Mouse (Mus musculus): ENCODE measurements around the gene Tmem87a.

DNA sequence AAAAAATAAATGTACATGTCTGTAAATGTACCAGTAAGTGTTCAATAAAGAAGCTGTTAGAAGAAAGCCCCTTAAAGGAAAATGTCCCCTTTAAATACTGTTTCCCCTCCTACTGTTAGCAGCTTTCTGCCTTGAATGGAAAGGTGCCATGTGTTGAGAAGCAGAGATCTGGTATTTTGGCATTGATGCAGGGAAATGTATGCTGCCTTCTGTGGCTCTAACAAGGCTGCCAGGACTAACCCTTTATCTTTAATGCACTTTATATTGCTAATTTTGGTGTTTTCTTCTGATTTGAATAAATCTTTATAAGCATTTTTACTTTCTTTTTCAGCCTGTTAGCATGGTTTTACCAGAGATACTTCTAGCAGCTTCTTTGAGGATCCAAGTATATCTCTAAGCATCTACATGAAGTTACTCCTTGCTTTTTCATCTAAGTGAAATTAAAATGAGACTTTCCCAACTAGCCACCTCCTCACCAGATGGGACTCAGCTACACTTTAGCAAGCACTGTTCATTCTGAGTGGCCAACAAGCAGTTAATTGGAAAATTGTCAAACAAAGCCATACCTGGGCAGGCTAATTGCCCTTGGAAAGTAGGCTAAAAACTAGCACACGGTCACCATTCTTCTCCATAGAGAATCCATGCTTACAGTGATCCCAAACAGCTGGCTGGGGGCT, 11.0 kb upstream of the Tmem87a start:
- no peak for TF ChIP-seq CTCF (IDR thresholded peaks at IDR 0.05)
- TF ChIP-seq EP300 (IDR thresholded peaks at IDR 0.05) = no peak

Data from lung, postnatal 0 days (tissue).